Mouse (Mus musculus): ENCODE data around the gene Adam21. TPM values are rescaled to one million over a fixed set of nuclear protein-coding genes. Genes with fewer than 3 reads are reported as not detected.
"Not testable (repeated sequence)": the region's sequence is repeated elsewhere in the genome, so short reads cannot be mapped to it uniquely, and the experiment has no call there.

Adam21 gene
- under 1 TPM in 1 of 2 experiments, not detected in 1; 0.14 TPM for total RNA-seq (2021)

DNA sequence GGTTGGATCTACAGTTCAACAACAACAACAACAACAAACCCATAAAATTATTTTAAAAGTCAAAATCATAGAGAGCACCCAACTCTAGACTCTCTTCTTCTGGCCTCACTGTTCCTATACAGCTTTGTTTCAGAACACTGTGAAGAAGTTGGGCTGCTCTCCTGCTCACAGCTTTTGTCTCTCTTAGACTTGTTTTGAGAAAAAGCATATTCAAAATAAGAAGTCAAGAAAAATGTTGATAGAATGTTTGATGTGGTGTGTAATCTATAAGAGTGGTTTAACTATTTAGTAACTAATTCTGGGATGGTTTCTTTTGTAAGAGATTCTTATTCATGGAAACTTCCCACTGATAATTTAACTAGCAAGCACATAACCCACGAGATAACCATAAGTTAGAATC, at the start of gene Adam21:
Gene Adam21 (minus strand): TSS at position 101 of the 400 bp plus-strand sequence.
- no peak for DNase-seq

DNA sequence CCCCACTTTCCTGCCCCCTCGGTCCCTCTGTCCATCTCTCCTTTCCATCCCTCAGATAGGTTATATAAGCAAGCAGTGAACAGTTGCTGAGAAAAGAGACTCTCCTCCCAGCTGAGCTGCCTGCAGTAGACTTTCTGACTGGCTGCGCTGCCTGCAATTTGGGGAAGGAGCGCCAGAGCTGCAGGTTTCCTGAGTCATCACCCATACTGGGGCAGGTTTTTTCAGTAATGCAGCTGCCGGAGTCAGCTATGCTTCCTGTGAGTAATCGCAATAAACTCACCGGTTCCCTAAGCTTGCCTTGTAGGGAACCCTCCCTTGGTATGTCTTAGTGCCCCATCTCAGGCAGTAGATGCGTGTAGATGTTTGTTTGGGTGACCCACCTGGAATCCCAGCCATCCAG, 48.7 kb upstream of the Adam21 start:
- no peak for DNase-seq

DNA sequence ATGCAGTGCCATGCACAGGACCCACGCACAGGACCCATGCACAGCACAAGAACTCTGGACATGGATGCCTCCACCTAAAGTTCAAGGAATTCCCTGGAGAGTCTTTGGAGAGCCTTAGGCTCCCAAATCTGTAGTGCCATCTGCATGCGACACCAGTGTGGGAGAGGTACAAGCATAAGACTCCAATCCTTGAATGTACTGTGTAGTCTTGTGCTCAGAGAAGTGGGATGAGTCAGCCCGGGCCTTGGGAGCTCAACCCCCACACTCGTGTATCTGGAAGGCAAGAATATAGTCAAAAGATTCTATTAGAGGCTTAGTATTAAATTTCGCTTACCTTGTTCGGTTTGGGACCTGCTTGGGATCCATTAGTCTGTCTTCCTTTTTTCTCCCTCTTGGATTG, 47.5 kb upstream of the Adam21 start:
- DNase-seq: no peak

DNA sequence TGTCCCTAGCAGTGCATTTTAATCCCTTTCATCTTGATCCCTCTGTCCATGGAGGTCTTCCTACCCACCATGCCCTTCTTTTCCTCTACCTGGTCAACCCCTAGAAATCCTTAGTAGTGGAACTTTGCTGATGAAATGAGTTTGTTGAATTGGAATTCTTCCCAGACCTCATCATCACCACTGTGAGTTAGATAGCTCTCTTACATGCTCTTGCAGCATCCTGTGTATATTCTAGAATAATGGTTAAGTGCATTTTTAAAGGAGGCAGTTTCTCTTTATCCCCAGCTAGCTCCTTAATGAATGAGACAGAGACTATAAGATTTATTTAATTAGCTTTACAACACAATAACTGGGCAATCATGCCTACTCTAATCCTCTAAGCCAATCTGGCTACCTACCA, 41.2 kb upstream of the Adam21 start:
- no peak for DNase-seq

DNA sequence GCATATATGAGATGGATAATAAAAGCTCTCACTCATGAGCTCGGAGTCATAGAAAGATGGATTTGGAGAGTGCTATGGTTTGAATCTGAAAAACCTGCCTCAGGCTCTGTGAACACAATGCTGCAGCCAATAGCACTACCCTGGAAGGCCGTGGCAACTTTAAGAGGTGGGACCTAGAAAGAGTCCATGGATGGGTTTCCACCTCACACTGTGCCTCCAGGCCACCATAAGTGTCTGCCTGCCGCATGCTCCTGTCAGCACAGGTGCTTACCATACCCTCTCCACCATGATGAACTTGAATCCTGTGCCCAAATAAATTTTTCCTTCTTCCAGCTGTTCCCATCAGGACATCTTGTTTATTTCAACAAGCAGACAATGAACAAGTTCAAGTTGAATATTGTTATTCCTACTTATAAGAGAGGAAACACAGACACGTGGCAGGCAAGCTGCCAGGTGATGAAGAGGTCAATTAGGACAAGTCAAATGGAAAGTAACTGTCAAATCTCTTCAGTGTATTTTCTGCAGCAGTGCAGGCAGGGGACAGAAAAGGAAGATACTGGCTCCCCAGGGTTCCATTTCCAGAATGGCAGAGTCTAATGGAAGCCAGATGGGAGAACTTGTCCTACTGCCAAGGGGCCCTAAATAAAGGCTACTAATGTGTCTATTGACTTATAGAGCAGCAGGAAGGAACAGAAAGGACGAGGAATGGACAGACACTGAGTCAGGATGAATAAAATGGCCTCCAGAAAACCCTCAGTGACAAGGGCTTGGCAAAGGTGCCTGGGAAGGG, 36.9 kb upstream of the Adam21 start:
- DNase-seq: no peak

DNA sequence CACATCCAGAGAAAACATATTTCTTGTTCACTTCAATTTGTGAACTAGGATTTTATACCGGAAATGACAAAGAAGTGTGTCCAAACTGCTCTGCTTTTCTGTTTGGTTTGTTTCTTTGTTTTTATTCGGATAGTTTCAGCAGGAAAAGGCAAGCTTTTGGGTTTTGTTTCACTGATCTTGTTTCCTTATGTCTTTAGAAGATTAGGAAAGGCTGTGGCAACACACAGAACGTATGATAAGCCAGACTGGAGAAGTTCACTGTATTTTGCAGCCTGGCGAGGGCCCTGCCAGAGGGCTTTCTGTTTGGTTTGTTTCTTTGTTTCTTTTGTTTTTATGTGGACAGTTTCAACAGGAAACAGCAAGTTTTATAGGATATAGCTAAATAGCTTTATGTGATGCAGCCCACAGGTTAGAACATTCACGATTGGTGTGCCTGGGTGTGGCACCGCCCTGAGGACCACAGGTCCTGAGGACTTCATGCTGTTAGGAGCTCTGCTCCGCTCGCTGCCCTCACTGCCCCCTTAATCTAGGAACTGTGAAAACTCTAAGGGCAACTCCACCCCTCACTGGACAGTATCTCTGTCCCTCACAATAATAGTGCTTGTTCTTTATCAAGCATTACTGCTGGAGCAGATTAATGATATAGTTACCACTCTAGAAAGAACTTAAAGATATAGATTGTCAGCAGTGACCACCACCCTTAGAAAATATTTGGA, 28.4 kb upstream of the Adam21 start:
- no peak for DNase-seq

DNA sequence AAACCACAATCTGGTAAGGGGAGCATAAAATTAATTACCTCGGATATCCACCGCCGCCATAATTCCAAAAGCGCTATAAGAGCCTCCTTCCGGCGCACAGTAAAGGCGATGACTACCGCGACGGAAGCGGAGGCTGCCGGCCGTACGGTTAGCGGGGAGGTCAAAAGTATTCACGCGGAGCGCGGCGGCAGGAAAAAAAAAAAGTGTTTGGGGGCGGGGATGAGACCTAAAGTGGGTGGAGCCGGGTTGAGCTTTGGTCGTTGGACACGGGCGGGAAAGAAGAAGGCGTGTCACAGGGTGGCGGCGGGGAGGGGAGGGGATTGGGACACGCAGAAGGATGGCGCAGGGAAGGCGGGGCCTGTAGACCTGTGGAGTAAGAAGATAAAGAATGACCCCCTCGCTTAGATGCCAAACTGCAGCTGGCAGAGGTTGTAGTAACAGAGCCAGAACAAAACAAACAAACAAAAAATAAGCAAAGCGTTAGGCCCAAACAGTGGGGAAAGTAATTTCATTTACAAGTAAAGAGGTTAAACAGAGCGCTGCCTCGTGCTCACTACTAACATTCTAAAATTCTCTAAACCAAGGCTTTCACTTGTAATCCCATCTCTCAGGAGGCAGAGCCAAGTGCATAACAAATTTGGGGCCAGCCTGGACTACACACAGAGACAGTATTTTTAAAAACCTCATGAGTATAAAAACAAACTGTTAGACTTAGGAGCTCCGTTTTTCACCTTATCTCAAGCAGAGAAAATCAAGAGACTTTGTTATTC, 26.8 kb upstream of the Adam21 start, which contains the start of gene Med6:
Gene Med6 (minus strand): TSS at position 107 of the 770 bp plus-strand sequence.
- peak; percentile 95 for DNase-seq

DNA sequence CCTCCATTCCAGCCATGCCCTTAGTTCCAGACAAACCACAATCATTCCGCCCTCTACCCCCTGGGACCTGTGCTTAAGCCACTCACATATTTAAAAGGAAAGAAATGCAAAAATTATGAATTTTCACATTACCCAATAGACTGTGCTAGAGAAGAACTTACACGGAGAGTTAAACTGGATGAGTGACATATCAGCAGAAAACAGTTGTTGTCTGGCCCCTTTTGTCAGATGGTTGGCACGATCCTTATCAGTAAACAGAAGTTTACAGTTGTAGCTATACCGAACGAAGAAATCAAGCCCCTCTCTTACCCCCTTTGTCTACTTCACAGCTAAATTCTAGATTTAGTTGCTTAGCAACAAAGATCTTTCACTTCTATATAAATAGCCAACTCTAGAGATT, 343 bp downstream of the Adam21 start:
- no peak for DNase-seq

DNA sequence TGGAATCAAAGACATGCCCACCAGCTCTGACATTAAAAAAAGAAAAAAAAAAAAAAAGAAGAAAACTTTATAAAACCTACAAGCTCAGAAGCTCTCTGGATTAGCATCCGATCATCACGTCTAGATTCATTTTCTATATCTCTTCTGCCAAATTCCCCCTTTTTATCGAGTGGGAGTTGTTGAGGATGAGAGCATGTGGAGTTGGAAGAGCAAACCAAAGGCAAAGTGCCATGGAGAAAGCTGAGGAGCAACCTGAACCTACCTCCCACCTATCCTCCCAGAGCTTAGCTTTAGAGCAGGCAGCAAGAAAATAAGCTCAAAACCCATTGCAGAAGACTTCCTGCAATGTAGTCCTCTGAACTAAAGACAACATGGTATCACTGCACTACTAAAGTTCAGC, 4.1 kb downstream of the Adam21 start:
- no peak for DNase-seq

DNA sequence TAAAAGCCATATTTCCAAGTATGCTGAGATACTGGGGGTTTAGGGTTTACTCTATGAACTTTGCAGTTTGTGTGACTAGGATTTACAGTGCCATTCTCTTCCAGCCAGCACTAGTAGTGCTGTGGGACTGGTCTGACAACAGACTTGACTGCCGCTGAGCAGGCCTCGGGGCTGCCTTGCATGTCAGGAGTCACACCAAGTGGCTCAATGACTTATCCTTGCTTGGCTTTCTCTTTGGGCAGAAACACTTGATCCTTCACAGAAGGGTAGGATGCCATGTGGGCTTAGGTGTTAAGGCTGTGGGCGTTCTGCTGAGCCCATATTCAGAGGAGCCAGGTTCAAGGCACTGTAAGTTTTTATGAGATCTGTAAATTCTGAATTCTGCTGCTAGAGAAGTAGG, 19.0 kb downstream of the Adam21 start:
- no peak for DNase-seq

DNA sequence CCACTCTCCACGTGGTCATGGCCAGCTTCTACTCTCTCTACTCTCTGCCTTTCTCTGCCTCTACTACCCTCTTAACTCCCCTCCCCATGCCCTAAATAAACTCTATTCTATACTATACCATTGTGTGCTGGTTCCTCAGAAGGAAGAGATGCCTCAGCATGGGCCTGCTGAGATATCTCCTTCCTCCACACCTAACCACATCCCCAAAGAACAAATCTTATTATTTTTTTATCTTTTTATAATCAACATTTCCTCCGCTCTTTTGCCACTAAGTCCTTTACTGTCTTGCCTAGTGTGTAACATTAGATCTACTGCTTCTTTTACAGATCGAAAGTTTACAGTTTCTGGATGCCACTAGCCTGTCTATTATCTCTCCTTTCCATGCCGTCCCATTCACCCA, 21.1 kb downstream of the Adam21 start:
- no peak for DNase-seq

DNA sequence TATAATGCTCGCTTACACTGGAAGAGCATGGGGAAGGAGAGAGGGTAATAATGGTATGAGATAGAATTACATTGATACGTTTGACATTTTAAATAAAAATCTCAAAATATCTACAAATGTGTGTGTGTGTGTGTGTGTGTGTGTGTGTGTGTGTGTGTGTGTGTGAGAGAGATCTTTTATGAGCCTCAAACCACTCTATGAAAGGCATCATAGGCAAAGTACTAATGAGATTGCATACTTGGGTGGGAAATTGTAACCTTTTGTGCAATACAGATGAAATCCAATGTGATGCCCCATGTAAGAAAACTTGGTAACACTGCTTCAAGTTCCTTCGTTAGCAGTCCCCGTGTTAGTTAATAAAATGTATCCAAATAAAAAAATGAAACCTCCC, 35.2 kb downstream of the Adam21 start:
- no peak for DNase-seq

DNA sequence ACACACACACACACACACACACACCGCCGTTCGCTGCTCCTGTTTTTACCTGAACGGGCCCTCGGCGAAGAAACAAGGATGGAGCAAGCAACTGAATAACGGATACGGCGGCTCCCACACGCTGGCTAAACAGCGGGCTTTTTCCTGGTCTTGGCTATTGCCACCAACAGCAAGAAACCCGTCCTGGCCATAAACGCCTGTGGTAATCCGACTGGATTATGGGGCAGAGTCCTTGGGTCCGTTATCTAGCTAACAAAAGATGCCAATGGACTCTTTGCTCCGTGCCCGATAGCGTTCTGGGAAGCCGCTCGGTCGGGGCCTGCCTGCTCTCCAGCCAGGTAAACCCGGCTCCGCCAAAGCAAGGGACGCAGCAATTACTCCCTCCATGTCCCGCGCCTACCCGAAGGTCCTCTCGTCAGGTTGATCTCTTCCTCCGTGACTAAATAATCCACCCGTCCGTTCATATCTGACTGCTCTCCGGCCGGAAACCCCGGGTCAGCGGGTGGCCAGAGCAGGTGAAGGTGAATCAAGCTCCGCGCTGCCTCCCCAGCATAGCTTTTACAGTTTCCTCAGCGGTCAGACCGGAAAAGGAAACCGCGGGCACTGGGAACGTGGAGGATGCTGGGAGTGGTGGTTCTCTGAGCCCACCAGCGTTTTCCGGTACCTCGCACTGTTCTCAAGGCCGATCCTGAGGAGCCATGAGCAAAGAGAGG, 35.8 kb downstream of the Adam21 start, which contains the start of the genes Gm20498 and Synj2bp:
Gene Gm20498 (minus strand): TSS at position 590 of the 713 bp plus-strand sequence.
Gene Synj2bp (minus strand): TSS at position 596 of the 713 bp plus-strand sequence.
- DNase-seq: peak; percentile 82

DNA sequence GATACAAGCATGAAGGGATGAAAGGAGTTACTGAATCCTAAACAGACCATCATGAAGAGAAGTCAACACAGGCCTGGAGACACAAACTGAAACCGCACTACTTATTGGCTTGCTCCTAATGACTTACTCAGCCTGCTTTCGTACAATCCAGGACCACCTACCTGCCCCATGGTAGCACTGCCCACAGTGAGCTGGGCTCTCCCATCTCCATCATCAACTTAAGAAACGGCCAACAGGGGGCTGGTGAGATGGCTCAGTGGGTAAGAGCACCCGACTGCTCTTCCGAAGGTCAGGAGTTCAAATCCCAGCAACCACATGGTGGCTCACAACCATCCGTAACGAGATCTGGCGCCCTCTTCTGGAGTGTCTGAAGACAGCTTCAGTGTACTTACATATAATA, 37.7 kb downstream of the Adam21 start:
- not testable (repeated sequence) for DNase-seq

Other genes starting within 250 kb of the Adam21 start
- gene Slc8a3, start 235.3 kb downstream of the Adam21 start, total RNA-seq (2021): under 1 TPM; 0.14 to 0.61 TPM
- gene Gm4787, start 189.0 kb downstream of the Adam21 start, total RNA-seq (2021): under 1 TPM; 0.52 to 0.67 TPM
- 1 to 10 TPM; 1.1 TPM for gene Adam4, start 146.5 kb downstream of the Adam21 start, total RNA-seq (2021)
- 10 to 100 TPM; 61.2 to 66.8 TPM for gene Cox16, start 83.3 kb downstream of the Adam21 start, total RNA-seq (2021)
- 10 to 100 TPM; 31.8 to 34.8 TPM for gene Gm20498, start 35.6 kb downstream of the Adam21 start, total RNA-seq (2021)
- 10 to 100 TPM; 37.5 to 37.6 TPM for gene Synj2bp, start 35.6 kb downstream of the Adam21 start, total RNA-seq (2021)
- gene Med6, start 26.5 kb upstream of the Adam21 start, total RNA-seq (2021): 10 to 100 TPM; 24.4 to 26.7 TPM
- gene Ttc9, start 62.8 kb upstream of the Adam21 start, total RNA-seq (2021): 1 to 10 TPM; 9.1 to 9.8 TPM
- under 1 TPM; 0.31 to 0.72 TPM for gene Map3k9, start 212.7 kb upstream of the Adam21 start, total RNA-seq (2021)